Mouse (Mus musculus): ENCODE results near the gene Pex11g.

DNA sequence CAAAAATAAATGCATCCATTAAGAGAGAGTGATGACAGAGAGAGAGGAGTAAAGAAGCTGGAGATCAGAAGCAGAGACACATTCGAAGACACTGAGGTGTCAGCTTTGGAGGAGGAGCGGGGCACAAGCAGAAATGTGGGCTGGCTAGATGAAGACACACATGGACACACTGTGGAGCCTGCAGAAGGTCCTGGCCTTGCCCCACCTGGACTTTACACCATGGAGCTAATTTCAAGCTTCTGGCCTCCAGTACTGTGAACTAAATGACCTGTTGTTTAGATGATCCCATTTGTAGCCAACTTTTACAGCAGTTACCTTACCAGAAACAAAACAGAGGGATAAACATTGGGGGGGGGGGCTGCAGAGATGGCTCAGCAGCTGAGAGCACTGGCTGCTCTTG, 4.2 kb downstream of the Pex11g start:
- no peak for TF ChIP-seq POLR2A (IDR thresholded peaks at IDR 0.05; ENCODE audit: low read depth, low read length)
- no peak for TF ChIP-seq JUN (IDR thresholded peaks at IDR 0.05; ENCODE audit: insufficient read depth, low read depth, low read length)
- TF ChIP-seq GABPA (IDR thresholded peaks at IDR 0.05; ENCODE audit: insufficient replicate concordance, low read depth, low read length), result no peak
- TF ChIP-seq CTCF (conservative IDR thresholded peaks at IDR 0.05 in 1 of 2, IDR thresholded peaks at IDR 0.05 in 1 of 2; ENCODE audit: low read depth in 2 of 2, low read length in 2 of 2), result no peak
- TF ChIP-seq MXI1 (IDR thresholded peaks at IDR 0.05; ENCODE audit: low read depth, low read length), result no peak
- TF ChIP-seq MEF2A (IDR thresholded peaks at IDR 0.05; ENCODE audit: borderline replicate concordance, low read depth, low read length), result no peak
- TF ChIP-seq USF1 (IDR thresholded peaks at IDR 0.05; ENCODE audit: low read depth, low read length), result no peak
- TF ChIP-seq TCF12 (IDR thresholded peaks at IDR 0.05; ENCODE audit: low read depth, low read length), result no peak
- no peak for TF ChIP-seq ETS1 (conservative IDR thresholded peaks at IDR 0.05; ENCODE audit: low read depth, low read length)
- no peak for TF ChIP-seq MYC (IDR thresholded peaks at IDR 0.05; ENCODE audit: low read depth, low read length)
- TF ChIP-seq EP300 (IDR thresholded peaks at IDR 0.05; ENCODE audit: low read length), result no peak
- TF ChIP-seq HCFC1 (IDR thresholded peaks at IDR 0.05; ENCODE audit: low read depth, low read length), result no peak

Measured in CH12.LX (cell line).